Mouse (Mus musculus): Measurements from ENCODE around the gene Myh2.

DNA sequence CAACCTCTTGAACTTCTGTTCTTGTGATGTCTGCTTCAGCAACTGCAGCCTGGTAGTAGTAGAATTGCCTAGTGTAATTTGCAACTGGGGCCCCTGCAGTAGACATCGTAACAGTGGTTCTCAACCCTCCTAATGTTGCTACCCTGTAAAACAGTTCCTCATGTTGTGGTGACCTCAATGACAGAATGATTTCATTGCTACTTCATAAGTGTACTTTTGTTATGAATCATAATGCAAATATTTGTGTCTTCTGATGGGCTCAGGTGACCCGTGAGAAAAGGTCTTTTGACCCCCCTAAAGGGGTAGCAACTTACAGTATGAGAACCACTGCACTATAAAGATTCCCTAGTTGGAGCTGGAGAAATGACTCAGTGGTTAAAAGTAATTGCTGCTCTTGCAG lies 1.6 kb downstream of the Myh2 start:
- TF ChIP-seq MAFK (IDR thresholded peaks at IDR 0.05; ENCODE audit: insufficient read depth, low read depth, low read length) (no peak), HCFC1 (IDR thresholded peaks at IDR 0.05; ENCODE audit: borderline replicate concordance, insufficient read depth, low read length) (no peak), CHD2 (IDR thresholded peaks at IDR 0.05; ENCODE audit: low read depth, low read length) (no peak), ZNF384 (IDR thresholded peaks at IDR 0.05; ENCODE audit: low read depth, low read length) (no peak), ZC3H11A (IDR thresholded peaks at IDR 0.05; ENCODE audit: borderline replicate concordance, low read depth, low read length) (no peak)
